Mouse (Mus musculus) erythroblast, embryonic 14.5 days (primary cell): Measurements from ENCODE around the gene Trpv3. TPM values are rescaled to one million over a fixed set of nuclear protein-coding genes. Genes with fewer than 3 reads are reported as not detected.

Experiments
- H3K27me3 ChIP-seq: 2 replicates; pipeline ENCODE4 v1.6.1; 2012; ENCODE audit warnings: inconsistent platforms; ENCODE audit not compliant: control insufficient read depth
- H3K36me3 ChIP-seq: 2 replicates; pipeline ENCODE4 v1.6.1; 2012; ENCODE audit warnings: mild to moderate bottlenecking, inconsistent platforms; ENCODE audit not compliant: control insufficient read depth
- H3K4me1 ChIP-seq: 2 replicates; pipeline ENCODE4 v1.6.1; 2012; ENCODE audit warnings: inconsistent platforms; ENCODE audit not compliant: control insufficient read depth
- H3K4me3 ChIP-seq: replicated peaks from 2 replicates; pipeline ENCODE3; 2012; ENCODE audit warnings: moderate library complexity, mild to moderate bottlenecking, inconsistent platforms
- H3K9me3 ChIP-seq: 2 replicates; pipeline ENCODE4 v1.6.1; 2012; ENCODE audit warnings: low read length, inconsistent platforms, mixed read lengths; ENCODE audit not compliant: control insufficient read depth
- GATA1 ChIP-seq: IDR thresholded peaks from 2 replicates; pipeline ENCODE4 v1.6.1; 2012; ENCODE audit warnings: low read length, inconsistent platforms, mixed read lengths
- TAL1 ChIP-seq: IDR thresholded peaks from 3 replicates; pipeline ENCODE4 v1.6.1; 2012; ENCODE audit warnings: low read length, inconsistent platforms, mixed read lengths
- polyA plus RNA-seq: library from polyadenylated mRNA; stranded (reverse); fragments of >175 nt; gene quantifications from 2 replicates; pipeline ENCODE4 v1.2.3, GENCODE M21; 2012

The Trpv3 gene
- polyA plus RNA-seq, 1 experiment, result 0.01 TPM

GRCm38 (mm10) chr11:73323906-73324830, 57.0 kb downstream of the Trpv3 start:
- peaks cover 1% of the 10 kb centered on the region; the same call in 1 of the 2 replicates for H3K9me3 ChIP-seq
- no peaks in the 10 kb centered on the region for H3K4me1 ChIP-seq
- H3K4me3 ChIP-seq, result no peak overlapping the region
- no peaks in the 10 kb centered on the region for H3K36me3 ChIP-seq
- H3K27me3 ChIP-seq, result no peaks in the 10 kb centered on the region
- TF ChIP-seq GATA1, result no peak
- TF ChIP-seq TAL1, result no peak

- Histone ChIP-seq H3K4me3 (no peak overlapping the region), H3K9me3 (peaks cover 9% of the 10 kb centered on the region; the same call in 1 of the 2 replicates)
- TF ChIP-seq TAL1 (no peak), GATA1 (no peak)
Measured at GRCm38 (mm10) chr11:73326485-73326886, 59.3 kb downstream of the Trpv3 start.

GRCm38 (mm10) chr11:73327361-73327760, 60.2 kb downstream of the Trpv3 start:
- TF ChIP-seq TAL1, result no peak

More at GRCm38 (mm10) chr11:73326485-73326886, 59.3 kb downstream of the Trpv3 start:
- H3K4me1 ChIP-seq, result no peaks in the 10 kb centered on the region
- no peaks in the 10 kb centered on the region for H3K27me3 ChIP-seq
- H3K36me3 ChIP-seq, result no peaks in the 10 kb centered on the region

GRCm38 (mm10) chr11:73329442-73329841, 62.3 kb downstream of the Trpv3 start, which contains the start of the genes Aspa, Gm49340 and Spata22:
Aspa (minus strand) TSS chr11:73329596.
Gm49340 (plus strand) TSS chr11:73329741.
Spata22 (plus strand) TSS chr11:73329741.
- no peak for TF ChIP-seq TAL1
- no peak for TF ChIP-seq GATA1

More at GRCm38 (mm10) chr11:73327361-73327760, 60.2 kb downstream of the Trpv3 start:
- no peaks in the 10 kb centered on the region for H3K36me3 ChIP-seq
- peaks cover 9% of the 10 kb centered on the region; the same call in 1 of the 2 replicates for H3K9me3 ChIP-seq
- H3K4me1 ChIP-seq, result no peaks in the 10 kb centered on the region
- H3K27me3 ChIP-seq, result no peaks in the 10 kb centered on the region
- no peak overlapping the region for H3K4me3 ChIP-seq

GRCm38 (mm10) chr11:73333357-73333756, 66.2 kb downstream of the Trpv3 start:
- no peaks in the 10 kb centered on the region for H3K4me1 ChIP-seq
- H3K27me3 ChIP-seq, result no peaks in the 10 kb centered on the region
- H3K4me3 ChIP-seq, result no peak overlapping the region
- peaks cover 9% of the 10 kb centered on the region; the same call in 1 of the 2 replicates for H3K9me3 ChIP-seq
- TF ChIP-seq GATA1 (no peak), TAL1 (no peak)
- no peaks in the 10 kb centered on the region for H3K36me3 ChIP-seq

More at GRCm38 (mm10) chr11:73329442-73329841, 62.3 kb downstream of the Trpv3 start, which contains the start of the genes Aspa, Gm49340 and Spata22:
- no peaks in the 10 kb centered on the region for H3K27me3 ChIP-seq
- no peak within 1 kb of the TSS for H3K4me3 ChIP-seq
- H3K36me3 ChIP-seq, result no peaks in the 10 kb centered on the region
- no peaks in the 10 kb centered on the region for H3K4me1 ChIP-seq
- peaks cover 9% of the 10 kb centered on the region; the same call in 1 of the 2 replicates for H3K9me3 ChIP-seq

- H3K36me3 ChIP-seq, result no peaks in the 10 kb centered on the region
- H3K4me1 ChIP-seq, result no peaks in the 10 kb centered on the region
- TF ChIP-seq GATA1 (no peak), TAL1 (no peak)
- H3K4me3 ChIP-seq, result no peak overlapping the region
- no peaks in the 10 kb centered on the region for H3K9me3 ChIP-seq
- no peaks in the 10 kb centered on the region for H3K27me3 ChIP-seq
Measured at GRCm38 (mm10) chr11:73336919-73337318, 69.7 kb downstream of the Trpv3 start.

Other genes with a start within 250 kb of the Trpv3 start
- 0.01 and 0.02 TPM in 2 replicates for gene Camkk1, start 248.4 kb upstream of the Trpv3 start, polyA plus RNA-seq
- 0.19 and 0.34 TPM in 2 replicates for gene Ncbp3, start 219.6 kb upstream of the Trpv3 start, polyA plus RNA-seq
- gene Itgae, start 176.8 kb upstream of the Trpv3 start, polyA plus RNA-seq, result not detected in 2 replicates
- 1.2 and 1.4 TPM in 2 replicates for gene Haspin, start 129.1 kb upstream of the Trpv3 start, polyA plus RNA-seq
- not detected in 2 replicates for gene P2rx5, start 107.0 kb upstream of the Trpv3 start, polyA plus RNA-seq
- gene Emc6, start 90.4 kb upstream of the Trpv3 start, polyA plus RNA-seq, result 19.4 and 20.4 TPM in 2 replicates
- 0.36 and 1.1 TPM in 2 replicates for gene Tax1bp3, start 90.3 kb upstream of the Trpv3 start, polyA plus RNA-seq
- gene Ctns, start 68.3 kb upstream of the Trpv3 start, polyA plus RNA-seq, result 0.35 and 0.54 TPM in 2 replicates
- 0.03 and 0.05 TPM in 2 replicates for gene Shpk, start 67.9 kb upstream of the Trpv3 start, polyA plus RNA-seq
- not detected in 2 replicates for gene Trpv1, start 33.1 kb upstream of the Trpv3 start, polyA plus RNA-seq
- gene Aspa, start 62.2 kb downstream of the Trpv3 start, polyA plus RNA-seq, result not detected in 2 replicates
- not detected in 2 replicates for gene Gm49340, start 62.4 kb downstream of the Trpv3 start, polyA plus RNA-seq
- gene Spata22, start 62.4 kb downstream of the Trpv3 start, polyA plus RNA-seq, result not detected in 2 replicates
- not detected in 2 replicates for gene Olfr20, start 83.4 kb downstream of the Trpv3 start, polyA plus RNA-seq
- not detected in 2 replicates for gene Olfr376, start 103.9 kb downstream of the Trpv3 start, polyA plus RNA-seq
- not detected in 2 replicates for gene Olfr1, start 132.2 kb downstream of the Trpv3 start, polyA plus RNA-seq
- gene Olfr378, start 161.1 kb downstream of the Trpv3 start, polyA plus RNA-seq, result not detected in 2 replicates
- not detected in 2 replicates for gene Olfr380, start 190.1 kb downstream of the Trpv3 start, polyA plus RNA-seq
- gene Olfr381, start 224.2 kb downstream of the Trpv3 start, polyA plus RNA-seq, result not detected in 2 replicates
- gene Olfr382, start 249.8 kb downstream of the Trpv3 start, polyA plus RNA-seq, result not detected in 2 replicates